Mouse (Mus musculus): ENCODE data around the gene Mdm4. TPM values are rescaled to one million over a fixed set of nuclear protein-coding genes. Genes with fewer than 3 reads are reported as not detected.

Gene Mdm4
- polyA plus RNA-seq, 1 experiment = 66.0 TPM

- Histone ChIP-seq H3K4me3 (replicated peaks; ENCODE audit: control insufficient read depth, low read depth, low read length) (no peak overlapping the region), H3K27ac (ENCODE audit: control insufficient read depth, insufficient read depth, low read depth, low read length, poor library complexity) (no peak overlapping the region), H3K4me1 (ENCODE audit: control insufficient read depth, insufficient read depth, low read length) (no peaks in the 10 kb centered on the region; the same call in 1 of the 2 replicates)
- WGBS = 25% methylated on average over 6 of the region's 6 CpGs
- TF ChIP-seq CTCF (IDR thresholded peaks at IDR 0.05; ENCODE audit: control insufficient read depth, insufficient read depth, low read length) (peak; percentile 77), POLR2A (IDR thresholded peaks at IDR 0.05; ENCODE audit: borderline replicate concordance, control insufficient read depth, low read depth, low read length) (no peak)
Observed at GRCm38 (mm10) chr1:132968659-132969058, 61.7 kb downstream of the Mdm4 start.

- no peak for TF ChIP-seq POLR2A (IDR thresholded peaks at IDR 0.05; ENCODE audit: borderline replicate concordance, control insufficient read depth, low read depth, low read length)
- no peak for TF ChIP-seq CTCF (IDR thresholded peaks at IDR 0.05; ENCODE audit: control insufficient read depth, insufficient read depth, low read length)
- 68% methylated on average over 4 of the region's 4 CpGs for WGBS
- Histone ChIP-seq H3K4me3 (replicated peaks; ENCODE audit: control insufficient read depth, low read depth, low read length) (no peak overlapping the region), H3K4me1 (ENCODE audit: control insufficient read depth, insufficient read depth, low read length) (no peaks in the 10 kb centered on the region; the same call in 1 of the 2 replicates), H3K27ac (ENCODE audit: control insufficient read depth, insufficient read depth, low read depth, low read length, poor library complexity) (no peak overlapping the region)
Observed at GRCm38 (mm10) chr1:132964691-132965090, 65.7 kb downstream of the Mdm4 start.

GRCm38 (mm10) chr1:132964106-132964505, 66.3 kb downstream of the Mdm4 start:
- no peak for TF ChIP-seq CTCF (IDR thresholded peaks at IDR 0.05; ENCODE audit: control insufficient read depth, insufficient read depth, low read length)
- no peak for TF ChIP-seq POLR2A (IDR thresholded peaks at IDR 0.05; ENCODE audit: borderline replicate concordance, control insufficient read depth, low read depth, low read length)
- H3K4me3 ChIP-seq (replicated peaks; ENCODE audit: control insufficient read depth, low read depth, low read length) = no peak overlapping the region
- 72% methylated on average over 2 of the region's 2 CpGs for WGBS
- H3K27ac ChIP-seq (ENCODE audit: control insufficient read depth, insufficient read depth, low read depth, low read length, poor library complexity) = no peak overlapping the region
- H3K4me1 ChIP-seq (ENCODE audit: control insufficient read depth, insufficient read depth, low read length) = no peaks in the 10 kb centered on the region

GRCm38 (mm10) chr1:132961751-132962150, 68.6 kb downstream of the Mdm4 start:
- 90% methylated on average over 3 of the region's 3 CpGs for WGBS
- no peak for TF ChIP-seq CTCF (IDR thresholded peaks at IDR 0.05; ENCODE audit: control insufficient read depth, insufficient read depth, low read length)
- H3K4me3 ChIP-seq (replicated peaks; ENCODE audit: control insufficient read depth, low read depth, low read length) = no peak overlapping the region
- no peaks in the 10 kb centered on the region for H3K4me1 ChIP-seq (ENCODE audit: control insufficient read depth, insufficient read depth, low read length)
- no peak overlapping the region for H3K27ac ChIP-seq (ENCODE audit: control insufficient read depth, insufficient read depth, low read depth, low read length, poor library complexity)

- no peak for TF ChIP-seq POLR2A (IDR thresholded peaks at IDR 0.05; ENCODE audit: borderline replicate concordance, control insufficient read depth, low read depth, low read length)
- no peak for TF ChIP-seq CTCF (IDR thresholded peaks at IDR 0.05; ENCODE audit: control insufficient read depth, insufficient read depth, low read length)
- WGBS = 78% methylated on average over 5 of the region's 5 CpGs
- Histone ChIP-seq H3K27ac (ENCODE audit: control insufficient read depth, insufficient read depth, low read depth, low read length, poor library complexity) (no peak overlapping the region), H3K4me3 (replicated peaks; ENCODE audit: control insufficient read depth, low read depth, low read length) (no peak overlapping the region), H3K4me1 (ENCODE audit: control insufficient read depth, insufficient read depth, low read length) (no peaks in the 10 kb centered on the region)
Observed at GRCm38 (mm10) chr1:132956809-132957208, 73.6 kb downstream of the Mdm4 start.

- Histone ChIP-seq H3K27ac (ENCODE audit: control insufficient read depth, insufficient read depth, low read depth, low read length, poor library complexity) (no peak overlapping the region), H3K4me1 (ENCODE audit: control insufficient read depth, insufficient read depth, low read length) (no peaks in the 10 kb centered on the region), H3K4me3 (replicated peaks; ENCODE audit: control insufficient read depth, low read depth, low read length) (no peak overlapping the region)
- WGBS = 63% methylated on average over 7 of the region's 7 CpGs
- no peak for TF ChIP-seq CTCF (IDR thresholded peaks at IDR 0.05; ENCODE audit: control insufficient read depth, insufficient read depth, low read length)
- no peak for TF ChIP-seq POLR2A (IDR thresholded peaks at IDR 0.05; ENCODE audit: borderline replicate concordance, control insufficient read depth, low read depth, low read length)
Observed at GRCm38 (mm10) chr1:132947811-132948210, 82.5 kb downstream of the Mdm4 start.

GRCm38 (mm10) chr1:132945826-132946225, 84.5 kb downstream of the Mdm4 start:
- Histone ChIP-seq H3K27ac (ENCODE audit: control insufficient read depth, insufficient read depth, low read depth, low read length, poor library complexity) (no peak overlapping the region), H3K4me1 (ENCODE audit: control insufficient read depth, insufficient read depth, low read length) (no peaks in the 10 kb centered on the region), H3K4me3 (replicated peaks; ENCODE audit: control insufficient read depth, low read depth, low read length) (no peak overlapping the region)
- TF ChIP-seq POLR2A (IDR thresholded peaks at IDR 0.05; ENCODE audit: borderline replicate concordance, control insufficient read depth, low read depth, low read length) = no peak
- TF ChIP-seq CTCF (IDR thresholded peaks at IDR 0.05; ENCODE audit: control insufficient read depth, insufficient read depth, low read length) = no peak
- WGBS = 62% methylated on average over 8 of the region's 8 CpGs

GRCm38 (mm10) chr1:132938975-132939374, 91.4 kb downstream of the Mdm4 start:
- Histone ChIP-seq H3K27ac (ENCODE audit: control insufficient read depth, insufficient read depth, low read depth, low read length, poor library complexity) (no peak overlapping the region), H3K4me1 (ENCODE audit: control insufficient read depth, insufficient read depth, low read length) (no peaks in the 10 kb centered on the region), H3K4me3 (replicated peaks; ENCODE audit: control insufficient read depth, low read depth, low read length) (no peak overlapping the region)
- 83% methylated on average over 8 of the region's 8 CpGs for WGBS
- TF ChIP-seq POLR2A (IDR thresholded peaks at IDR 0.05; ENCODE audit: borderline replicate concordance, control insufficient read depth, low read depth, low read length) = no peak
- TF ChIP-seq CTCF (IDR thresholded peaks at IDR 0.05; ENCODE audit: control insufficient read depth, insufficient read depth, low read length) = no peak
